Mouse (Mus musculus): Measurements from ENCODE around the gene Camsap3.
"Not testable (repeated sequence)": the region's sequence is repeated elsewhere in the genome, so short reads cannot be mapped to it uniquely, and the experiment has no call there.

GRCm38 (mm10) chr8:3581961-3582360 is 5.1 kb upstream of the Camsap3 start:
- TF ChIP-seq GATA1, TAL1 (IDR thresholded peaks at IDR 0.05; ENCODE audit: low read length): not testable (repeated sequence)
